Mouse (Mus musculus): ENCODE results near the gene Catip. TPM values are rescaled to one million over a fixed set of nuclear protein-coding genes. Genes with fewer than 3 reads are reported as not detected.

The Catip gene
- total and polyA plus RNA-seq, 3 experiments: 0.29 to 2.3 (median 0.34) TPM

- 85% methylated on average over 5 of the region's 5 CpGs for WGBS
- H3K4me1 ChIP-seq (ENCODE audit: control insufficient read depth, insufficient read depth, low read length): no peaks in the 10 kb centered on the region
- no peak overlapping the region for H3K9ac ChIP-seq (ENCODE audit: low read depth, low read length)
- no peak for DNase-seq
- no peak overlapping the region for H3K4me3 ChIP-seq
- TF ChIP-seq POLR2A (IDR thresholded peaks at IDR 0.05; ENCODE audit: insufficient read depth, low read depth, low read length) (no peak), EP300 (IDR thresholded peaks at IDR 0.05; ENCODE audit: insufficient read depth, low read depth, low read length) (no peak), CTCF (IDR thresholded peaks at IDR 0.05) (no peak)
- H3K27me3 ChIP-seq (ENCODE audit: control insufficient read depth, insufficient read depth, low read length): no peaks in the 10 kb centered on the region
- H3K36me3 ChIP-seq (ENCODE audit: control insufficient read depth, insufficient read depth, low read length): no peaks in the 10 kb centered on the region
- no peak overlapping the region for H3K27ac ChIP-seq
- intact Hi-C loops (cut with DNase I): no loop called here
- no peaks in the 10 kb centered on the region for H3K79me2 ChIP-seq (replicated peaks; ENCODE audit: control insufficient read depth, insufficient read depth, low read length)
Measured at GRCm38 (mm10) chr1:74380484-74380883, 18.6 kb downstream of the Catip start.

DNA sequence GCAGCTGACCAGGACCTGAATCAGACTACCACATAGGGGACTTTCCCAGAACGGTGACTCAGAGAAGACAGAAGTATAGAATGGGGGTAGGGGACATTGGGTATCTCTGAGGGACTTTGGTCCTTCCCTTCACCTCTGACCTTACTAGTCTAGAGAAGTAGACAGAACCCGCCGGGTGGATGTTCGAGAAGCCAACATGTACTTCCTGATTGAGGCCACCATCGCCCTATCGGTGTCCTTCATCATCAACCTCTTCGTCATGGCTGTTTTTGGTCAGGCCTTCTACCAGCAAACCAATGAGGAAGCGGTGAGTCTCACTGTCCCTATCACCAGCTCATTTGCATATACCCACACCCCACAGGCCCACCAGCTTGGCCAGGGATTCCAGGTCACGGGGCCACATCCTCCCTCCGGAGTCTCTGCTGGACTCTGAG, 19.7 kb downstream of the Catip start:
- no peaks in the 10 kb centered on the region for H3K4me1 ChIP-seq (ENCODE audit: control insufficient read depth, insufficient read depth, low read length)
- whole genome bisulfite sequencing: 79% methylated on average over 10 of the region's 10 CpGs
- no peaks in the 10 kb centered on the region for H3K36me3 ChIP-seq (ENCODE audit: control insufficient read depth, insufficient read depth, low read length)
- no peak overlapping the region for H3K27ac ChIP-seq
- intact Hi-C loops (cut with DNase I): no loop called here
- DNase-seq: no peak
- no peaks in the 10 kb centered on the region for H3K79me2 ChIP-seq (replicated peaks; ENCODE audit: control insufficient read depth, insufficient read depth, low read length)
- H3K27me3 ChIP-seq (ENCODE audit: control insufficient read depth, insufficient read depth, low read length): no peaks in the 10 kb centered on the region
- no peak overlapping the region for H3K4me3 ChIP-seq
- TF ChIP-seq POLR2A (IDR thresholded peaks at IDR 0.05; ENCODE audit: insufficient read depth, low read depth, low read length): no peak
- TF ChIP-seq CTCF (IDR thresholded peaks at IDR 0.05): no peak
- TF ChIP-seq EP300 (IDR thresholded peaks at IDR 0.05; ENCODE audit: insufficient read depth, low read depth, low read length): no peak
- no peak overlapping the region for H3K9ac ChIP-seq (ENCODE audit: low read depth, low read length)

DNA sequence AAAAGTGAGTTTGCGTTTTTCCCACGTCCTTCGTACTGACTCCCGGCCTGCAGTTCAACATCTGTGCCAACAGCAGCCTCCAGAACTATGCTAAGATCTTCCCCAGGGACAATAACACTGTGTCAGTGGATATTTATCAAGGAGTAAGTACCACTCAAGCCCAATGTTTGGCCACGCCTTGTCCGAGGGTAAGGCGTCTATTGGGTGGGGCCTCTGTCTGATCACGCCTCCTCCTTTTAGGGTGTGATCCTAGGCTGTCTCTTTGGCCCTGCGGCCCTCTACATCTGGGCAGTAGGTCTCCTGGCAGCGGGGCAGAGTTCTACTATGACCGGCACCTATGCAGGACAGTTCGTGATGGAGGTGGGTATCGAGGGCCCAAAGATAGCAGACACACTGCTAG, 21.5 kb downstream of the Catip start:
- intact Hi-C loops (cut with DNase I): no loop called here
- Histone ChIP-seq H3K79me2 (replicated peaks; ENCODE audit: control insufficient read depth, insufficient read depth, low read length) (no peaks in the 10 kb centered on the region), H3K27ac (no peak overlapping the region), H3K4me3 (no peak overlapping the region), H3K4me1 (ENCODE audit: control insufficient read depth, insufficient read depth, low read length) (no peaks in the 10 kb centered on the region; the same call in 1 of the 2 replicates), H3K36me3 (ENCODE audit: control insufficient read depth, insufficient read depth, low read length) (no peaks in the 10 kb centered on the region), H3K27me3 (ENCODE audit: control insufficient read depth, insufficient read depth, low read length) (no peaks in the 10 kb centered on the region), H3K9ac (ENCODE audit: low read depth, low read length) (no peak overlapping the region)
- TF ChIP-seq POLR2A (IDR thresholded peaks at IDR 0.05; ENCODE audit: insufficient read depth, low read depth, low read length) (no peak), CTCF (IDR thresholded peaks at IDR 0.05) (no peak), EP300 (IDR thresholded peaks at IDR 0.05; ENCODE audit: insufficient read depth, low read depth, low read length) (no peak)
- no peak for DNase-seq
- 81% methylated on average over 13 of the region's 13 CpGs for WGBS

- Histone ChIP-seq H3K4me1 (ENCODE audit: control insufficient read depth, insufficient read depth, low read length) (no peaks in the 10 kb centered on the region; the same call in 1 of the 2 replicates), H3K36me3 (ENCODE audit: control insufficient read depth, insufficient read depth, low read length) (no peaks in the 10 kb centered on the region), H3K79me2 (replicated peaks; ENCODE audit: control insufficient read depth, insufficient read depth, low read length) (no peaks in the 10 kb centered on the region), H3K27me3 (ENCODE audit: control insufficient read depth, insufficient read depth, low read length) (no peaks in the 10 kb centered on the region), H3K27ac (no peak overlapping the region), H3K4me3 (no peak overlapping the region), H3K9ac (ENCODE audit: low read depth, low read length) (no peak overlapping the region)
- intact Hi-C loops (cut with DNase I): no loop called here
- TF ChIP-seq POLR2A (IDR thresholded peaks at IDR 0.05; ENCODE audit: insufficient read depth, low read depth, low read length): no peak
- no peak for TF ChIP-seq CTCF (IDR thresholded peaks at IDR 0.05)
- TF ChIP-seq EP300 (IDR thresholded peaks at IDR 0.05; ENCODE audit: insufficient read depth, low read depth, low read length): no peak
- DNase-seq: no peak
- 90% methylated on average over 8 of the region's 8 CpGs for WGBS
Measured at GRCm38 (mm10) chr1:74384525-74384924, 22.6 kb downstream of the Catip start.

DNA sequence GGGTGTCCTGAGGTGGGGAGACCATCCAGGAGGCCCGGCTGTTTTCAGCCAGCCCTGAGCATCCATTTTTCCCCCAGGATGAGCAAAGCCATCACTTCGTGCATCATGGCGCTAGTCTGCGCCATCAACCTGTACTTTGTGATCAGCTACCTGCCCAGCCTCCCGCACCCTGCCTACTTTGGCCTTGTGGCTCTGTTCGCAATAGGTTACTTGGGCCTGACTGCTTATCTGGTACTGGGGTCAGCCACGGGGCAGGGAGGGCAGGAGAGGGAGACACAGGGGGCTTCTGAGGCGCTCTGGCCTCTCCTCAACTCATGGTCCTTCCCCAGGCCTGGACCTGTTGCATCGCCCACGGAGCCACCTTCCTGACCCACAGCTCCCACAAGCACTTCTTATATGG, 23.2 kb downstream of the Catip start:
- intact Hi-C loops (cut with DNase I): no loop called here
- DNase-seq: no peak
- WGBS: 94% methylated on average over 10 of the region's 10 CpGs
- TF ChIP-seq POLR2A (IDR thresholded peaks at IDR 0.05; ENCODE audit: insufficient read depth, low read depth, low read length) (no peak), CTCF (IDR thresholded peaks at IDR 0.05) (no peak), EP300 (IDR thresholded peaks at IDR 0.05; ENCODE audit: insufficient read depth, low read depth, low read length) (no peak)
- Histone ChIP-seq H3K79me2 (replicated peaks; ENCODE audit: control insufficient read depth, insufficient read depth, low read length) (no peaks in the 10 kb centered on the region), H3K4me1 (ENCODE audit: control insufficient read depth, insufficient read depth, low read length) (no peaks in the 10 kb centered on the region; the same call in 1 of the 2 replicates), H3K4me3 (no peak overlapping the region), H3K27ac (no peak overlapping the region), H3K27me3 (ENCODE audit: control insufficient read depth, insufficient read depth, low read length) (no peaks in the 10 kb centered on the region), H3K36me3 (ENCODE audit: control insufficient read depth, insufficient read depth, low read length) (no peaks in the 10 kb centered on the region), H3K9ac (ENCODE audit: low read depth, low read length) (no peak overlapping the region)

- Histone ChIP-seq H3K36me3 (ENCODE audit: control insufficient read depth, insufficient read depth, low read length) (no peaks in the 10 kb centered on the region), H3K9ac (ENCODE audit: low read depth, low read length) (no peak overlapping the region), H3K79me2 (replicated peaks; ENCODE audit: control insufficient read depth, insufficient read depth, low read length) (no peaks in the 10 kb centered on the region), H3K4me1 (ENCODE audit: control insufficient read depth, insufficient read depth, low read length) (peaks cover 1% of the 10 kb centered on the region; the same call in 1 of the 2 replicates), H3K27ac (no peak overlapping the region), H3K4me3 (no peak overlapping the region), H3K27me3 (ENCODE audit: control insufficient read depth, insufficient read depth, low read length) (no peaks in the 10 kb centered on the region)
- intact Hi-C loops (cut with DNase I): no loop called here
- TF ChIP-seq EP300 (IDR thresholded peaks at IDR 0.05; ENCODE audit: insufficient read depth, low read depth, low read length) (no peak), POLR2A (IDR thresholded peaks at IDR 0.05; ENCODE audit: insufficient read depth, low read depth, low read length) (no peak), CTCF (IDR thresholded peaks at IDR 0.05) (no peak)
- 79% methylated on average over 8 of the region's 8 CpGs for WGBS
- no peak for DNase-seq
Measured at GRCm38 (mm10) chr1:74385531-74385930, 23.6 kb downstream of the Catip start.

Measured in heart, adult 2 months (tissue).